Comparison of ENCODE assay signal across 28 mouse cellular contexts in genomic region chr11:29660740-29661139, GRCm38 (mm10). TPM values are rescaled to one million over a fixed set of nuclear protein-coding genes. Genes with fewer than 3 reads are reported as not detected.
DNase-seq lines count a peak whose midpoint lies in the region; ATAC-seq lines count a peak whose summit lies in the region.
"Had no signal": no experiment of that assay in that cellular context is flagged by ENCODE, and none has a peak within 500 bp of the region (broad histone marks: within the 10 kb centered on the region; RNA-seq: fewer than 3 reads in every experiment).

No protein-coding gene starts in this region.

- H3K4me3 ChIP-seq in liver, embryonic 15.5 days (replicated peaks), result no peak overlapping the region
- H3K4me3 ChIP-seq: forebrain, embryonic 10.5 days; forebrain, embryonic 15.5 days; intestine, embryonic 15.5 days; limb, embryonic 10.5 days; limb, embryonic 15.5 days; lung, embryonic 15.5 days; midbrain, embryonic 12.5 days; myocyte; neural tube, embryonic 12.5 days had no signal

- ATAC-seq in erythroblast, adult 5-6 weeks (replicated peaks; ENCODE audit: low FRiP score, poor library complexity, severe bottlenecking), result peak; percentile 64; the same call in 1 of the 2 replicates
- ATAC-seq in liver, embryonic 15.5 days (ENCODE audit: insufficient read depth), result peak; percentile 86
- ATAC-seq: forebrain, embryonic 15.5 days; hindbrain, postnatal 0 days; intestine, embryonic 15.5 days; Patski had no signal

- peak; percentile 50 for DNase-seq in heart, adult 11 months
- no peak for DNase-seq in heart, adult 18-20 months
- DNase-seq in embryo, embryonic 10.5 days (ENCODE audit: low spot score), result no peak
- no peak for DNase-seq in left cerebral cortex, adult 18-20 months (ENCODE audit: low spot score in 2 of 2)
- DNase-seq in spleen, postnatal 10 days (ENCODE audit: low spot score in 2 of 2), result no peak
- DNase-seq: adrenal gland, postnatal 10 days; cerebellum, adult 2 months; cerebellum, postnatal 25 days; heart, postnatal 14 days; kidney, adult 8-10 months; layer of hippocampus, postnatal 36 days; right cerebral cortex, adult 18-20 months; spleen, adult 18-20 months had no signal

- H3K9me3 ChIP-seq in liver, embryonic 15.5 days (replicated peaks), result no peaks in the 10 kb centered on the region
- H3K9me3 ChIP-seq: forebrain, embryonic 15.5 days; intestine, embryonic 15.5 days; limb, embryonic 10.5 days; limb, embryonic 15.5 days; lung, embryonic 15.5 days; midbrain, embryonic 12.5 days; neural tube, embryonic 12.5 days had no signal

- WGBS in liver, embryonic 15.5 days (ENCODE audit: insufficient replicate concordance), result 60% methylated on average over 2 of the region's 2 CpGs

- H3K27ac ChIP-seq in liver, embryonic 15.5 days (replicated peaks), result peak overlapping the region; percentile 53
- H3K27ac ChIP-seq: forebrain, embryonic 10.5 days; forebrain, embryonic 15.5 days; hindbrain, postnatal 0 days; intestine, embryonic 15.5 days; kidney, postnatal 0 days; limb, embryonic 10.5 days; limb, embryonic 15.5 days; lung, embryonic 15.5 days; midbrain, embryonic 12.5 days; neural tube, embryonic 12.5 days had no signal

- H3K4me1 ChIP-seq in liver, embryonic 15.5 days (replicated peaks), result peaks cover 16% of the 10 kb centered on the region
- H3K4me1 ChIP-seq: forebrain, embryonic 10.5 days; forebrain, embryonic 15.5 days; intestine, embryonic 15.5 days; limb, embryonic 10.5 days; limb, embryonic 15.5 days; lung, embryonic 15.5 days; midbrain, embryonic 12.5 days; neural tube, embryonic 12.5 days had no signal

- peak overlapping the region; percentile 37 for H3K4me2 ChIP-seq in liver, embryonic 15.5 days
- H3K4me2 ChIP-seq: forebrain, embryonic 15.5 days; intestine, embryonic 15.5 days; limb, embryonic 15.5 days; lung, embryonic 15.5 days; midbrain, embryonic 12.5 days; neural tube, embryonic 12.5 days had no signal

- H3K36me3 ChIP-seq in liver, embryonic 15.5 days (replicated peaks), result no peaks in the 10 kb centered on the region
- H3K36me3 ChIP-seq: forebrain, embryonic 10.5 days; forebrain, embryonic 15.5 days; intestine, embryonic 15.5 days; limb, embryonic 10.5 days; limb, embryonic 15.5 days; lung, embryonic 15.5 days; midbrain, embryonic 12.5 days; neural tube, embryonic 12.5 days had no signal

- H3K27me3 ChIP-seq in liver, embryonic 15.5 days, result no peaks in the 10 kb centered on the region
- H3K27me3 ChIP-seq: CH12.LX; forebrain, embryonic 15.5 days; intestine, embryonic 15.5 days; limb, embryonic 15.5 days; lung, embryonic 15.5 days; midbrain, embryonic 12.5 days; neural tube, embryonic 12.5 days; Patski had no signal

- no peak overlapping the region for H3K9ac ChIP-seq in liver, embryonic 15.5 days
- H3K9ac ChIP-seq: forebrain, embryonic 15.5 days; intestine, embryonic 15.5 days; limb, embryonic 15.5 days; lung, embryonic 15.5 days; midbrain, embryonic 12.5 days; neural tube, embryonic 12.5 days had no signal

RNA-seq across cellular contexts. Expression of gene Rtn4, which starts 32.0 kb away (rescaled TPM):
- total RNA-seq in heart, adult 18-20 months (2021), result 100 to 1,000 TPM in 1 of 2 experiments, 10 to 100 TPM in 1; 93.0 to 102 TPM
- 21.1 and 25.0 TPM in 2 replicates for total RNA-seq in erythroblast, adult 5-6 weeks (2015; ENCODE audit: low replicate concordance)
- 27.6 and 37.3 TPM in 2 replicates for total RNA-seq in erythroblast, adult 5-6 weeks (2017; ENCODE audit: low replicate concordance)
- 11.7 and 12.0 TPM in 2 replicates for polyA plus RNA-seq in liver, embryonic 15.5 days (2015; fragmentation: Nextera tagmentation; extraction: Ambion mirVana)
- 100 to 1,000 TPM; 690 to 719 TPM for total RNA-seq in left cerebral cortex, adult 18-20 months (2021)

Comparison
In these comparisons a context has a peak if more than half of its experiments do, and no peak if none do; other contexts are left out.
1. RNA of gene Rtn4, which starts 32.0 kb away (total RNA-seq): 690 to 719 TPM in left cerebral cortex, adult 18-20 months; 93.0 to 102 TPM in heart, adult 18-20 months and 21.1 to 37.3 TPM in erythroblast, adult 5-6 weeks; every median in the first group is over 4 times any median in the second.